Comparison of ENCODE assay signal across 1 mouse cellular context in the genomic region with DNA sequence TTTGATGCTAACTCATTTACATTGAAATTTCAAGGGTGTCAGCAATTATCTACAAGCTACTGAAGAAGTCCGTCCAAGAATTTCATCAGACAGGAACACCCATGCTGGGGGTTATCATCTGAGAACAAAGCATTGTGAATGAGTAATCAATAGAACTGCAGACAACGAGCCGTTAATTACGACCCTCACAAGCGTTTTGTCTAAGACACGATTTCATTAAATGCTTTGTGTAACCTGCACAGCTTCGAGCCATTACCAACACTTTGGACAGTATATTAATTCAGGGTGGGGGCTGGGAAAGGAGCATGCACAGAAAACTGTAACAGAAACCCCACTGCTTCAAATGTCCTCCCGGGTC.
A peak's percentile ranks its signal among the peaks of the same experiment; 100 is the strongest.
TF ChIP-seq lines count a peak whose summit lies in the region.

No protein-coding gene starts in this region.

TF ChIP-seq in MEL, 35 proteins besides CTCF, POLR2A, EP300 and RAD21 (continued from another document):
- TF ChIP-seq HCFC1 (IDR thresholded peaks at IDR 0.05; ENCODE audit: low read depth, low read length) = no peak
- no peak for TF ChIP-seq MAX (IDR thresholded peaks at IDR 0.05; ENCODE audit: low read length)
- TF ChIP-seq TCF12 (IDR thresholded peaks at IDR 0.05; ENCODE audit: low read depth, low read length) = peak; percentile 72
- no peak for TF ChIP-seq ZNF384 (IDR thresholded peaks at IDR 0.05; ENCODE audit: low read depth, low read length)
